Mouse (Mus musculus): ENCODE measurements around the gene St8sia4.
"Not testable (repeated sequence)": the region's sequence is repeated elsewhere in the genome, so short reads cannot be mapped to it uniquely, and the experiment has no call there.

The St8sia4 gene

DNA sequence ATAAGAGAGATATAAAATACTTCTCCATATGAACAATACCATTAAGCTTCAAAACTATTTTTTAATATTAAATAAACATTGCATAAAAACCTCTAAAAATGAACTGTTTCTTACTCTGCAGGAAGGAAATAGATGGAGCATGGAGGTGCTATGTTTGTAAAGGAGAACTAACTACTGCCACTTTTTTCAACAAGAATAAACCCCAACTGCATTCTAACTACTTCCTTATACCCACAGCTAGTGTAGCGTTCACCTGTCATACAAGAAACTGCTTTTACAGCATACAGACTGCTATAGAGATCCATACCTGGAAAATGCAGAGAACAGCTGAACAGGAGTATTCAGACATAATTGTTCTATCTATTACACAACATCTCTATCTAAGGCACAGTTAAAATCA is 70.5 kb downstream of the St8sia4 start:
- DNase-seq (ENCODE audit: low read depth, low spot score) = no peak

DNA sequence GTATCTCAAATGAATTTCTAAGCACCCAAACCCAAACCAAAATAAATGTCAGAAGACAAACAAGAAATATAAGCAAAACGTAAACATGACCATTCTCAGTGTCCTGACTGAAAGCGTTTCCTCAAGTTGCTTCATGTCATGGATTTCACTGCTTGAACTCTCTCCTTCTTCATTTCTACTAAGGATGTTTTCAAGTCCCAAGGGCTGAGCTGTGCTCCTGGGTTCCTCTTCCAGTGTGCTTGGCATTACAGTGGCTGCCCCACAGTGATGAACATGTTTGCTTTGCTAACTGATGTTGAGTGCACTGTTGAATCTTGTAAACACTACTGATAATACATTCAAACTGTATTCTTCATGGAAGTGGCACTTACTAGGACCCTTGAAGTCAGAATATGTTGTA is 76.3 kb downstream of the St8sia4 start:
- no peak for DNase-seq (ENCODE audit: low read depth, low spot score)

DNA sequence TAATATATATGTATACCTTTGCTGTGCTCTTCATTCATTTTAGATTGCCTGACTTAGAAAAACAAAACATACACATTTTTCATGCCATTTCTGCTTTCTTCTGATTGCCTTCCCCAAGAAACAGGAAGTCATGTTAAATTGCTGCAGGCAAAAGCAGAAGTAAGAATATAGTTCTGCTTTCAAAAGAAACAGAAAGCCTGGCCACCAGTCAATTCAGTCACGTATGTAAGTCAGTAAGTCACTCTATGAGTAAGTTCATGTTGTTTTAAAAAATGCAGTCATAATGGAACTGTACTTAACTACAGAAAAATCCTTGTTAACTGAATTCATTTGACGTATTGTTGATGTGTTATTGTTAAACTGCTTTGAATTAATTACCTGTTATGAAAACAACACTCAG is 77.3 kb downstream of the St8sia4 start:
- DNase-seq (ENCODE audit: low read depth, low spot score) = no peak

DNA sequence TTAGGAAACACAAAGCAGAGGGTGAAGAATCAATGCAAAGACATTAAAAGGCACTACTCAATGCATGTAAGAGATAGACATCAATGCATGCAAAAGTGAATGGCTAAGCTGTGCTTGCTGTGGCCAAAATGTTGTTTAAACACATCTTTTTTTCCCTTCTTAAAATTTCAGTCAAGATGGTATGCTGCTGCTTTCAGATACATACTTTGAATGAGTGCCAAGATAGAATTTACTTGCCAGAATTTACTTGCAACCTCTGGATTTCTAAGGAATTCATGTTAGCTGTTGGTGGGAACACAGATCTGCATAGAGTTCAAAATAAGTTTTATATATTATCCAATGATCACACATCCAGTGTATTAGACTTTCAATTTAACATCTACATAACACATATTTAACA is 77.9 kb downstream of the St8sia4 start:
- no peak for DNase-seq (ENCODE audit: low read depth, low spot score)

DNA sequence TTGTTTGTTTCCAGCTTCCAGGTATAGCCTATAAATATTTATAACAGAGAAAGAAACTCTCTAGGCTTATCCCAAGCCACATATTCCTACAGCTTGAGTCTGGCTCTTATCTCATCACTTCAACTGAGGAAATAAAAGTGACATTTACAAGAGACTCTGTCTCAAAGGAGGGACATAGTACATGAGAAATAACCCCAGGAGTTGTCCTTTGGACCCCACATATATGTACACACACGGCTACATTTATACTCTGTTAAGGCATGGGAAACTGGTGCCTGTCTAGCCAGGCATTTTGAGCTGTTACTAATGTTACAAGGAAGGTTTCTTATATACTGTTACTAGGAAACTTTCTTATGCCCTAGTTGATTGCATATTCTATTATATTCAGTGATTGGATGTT is 84.1 kb downstream of the St8sia4 start:
- DNase-seq (ENCODE audit: low read depth, low spot score) = no peak

DNA sequence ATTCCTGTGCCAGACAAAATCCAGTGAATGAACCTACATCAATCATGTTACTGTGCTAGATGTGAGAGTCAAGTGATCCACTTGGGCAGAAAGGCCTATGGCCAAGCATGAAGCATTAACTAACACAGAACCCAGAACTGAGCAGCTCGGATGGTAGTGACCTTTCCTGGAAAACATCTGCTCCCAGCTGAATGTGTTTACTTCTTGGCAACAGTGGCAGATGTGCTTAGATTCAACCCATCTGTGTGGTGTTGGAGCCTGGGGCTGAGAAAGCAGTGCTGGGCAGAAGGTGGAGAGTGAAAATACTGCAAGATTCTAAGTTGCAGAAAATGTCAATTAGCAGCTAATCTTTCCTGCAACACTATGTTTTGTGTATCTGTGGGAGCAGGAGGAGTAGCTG is 85.1 kb downstream of the St8sia4 start:
- no peak for DNase-seq (ENCODE audit: low read depth, low spot score)

DNA sequence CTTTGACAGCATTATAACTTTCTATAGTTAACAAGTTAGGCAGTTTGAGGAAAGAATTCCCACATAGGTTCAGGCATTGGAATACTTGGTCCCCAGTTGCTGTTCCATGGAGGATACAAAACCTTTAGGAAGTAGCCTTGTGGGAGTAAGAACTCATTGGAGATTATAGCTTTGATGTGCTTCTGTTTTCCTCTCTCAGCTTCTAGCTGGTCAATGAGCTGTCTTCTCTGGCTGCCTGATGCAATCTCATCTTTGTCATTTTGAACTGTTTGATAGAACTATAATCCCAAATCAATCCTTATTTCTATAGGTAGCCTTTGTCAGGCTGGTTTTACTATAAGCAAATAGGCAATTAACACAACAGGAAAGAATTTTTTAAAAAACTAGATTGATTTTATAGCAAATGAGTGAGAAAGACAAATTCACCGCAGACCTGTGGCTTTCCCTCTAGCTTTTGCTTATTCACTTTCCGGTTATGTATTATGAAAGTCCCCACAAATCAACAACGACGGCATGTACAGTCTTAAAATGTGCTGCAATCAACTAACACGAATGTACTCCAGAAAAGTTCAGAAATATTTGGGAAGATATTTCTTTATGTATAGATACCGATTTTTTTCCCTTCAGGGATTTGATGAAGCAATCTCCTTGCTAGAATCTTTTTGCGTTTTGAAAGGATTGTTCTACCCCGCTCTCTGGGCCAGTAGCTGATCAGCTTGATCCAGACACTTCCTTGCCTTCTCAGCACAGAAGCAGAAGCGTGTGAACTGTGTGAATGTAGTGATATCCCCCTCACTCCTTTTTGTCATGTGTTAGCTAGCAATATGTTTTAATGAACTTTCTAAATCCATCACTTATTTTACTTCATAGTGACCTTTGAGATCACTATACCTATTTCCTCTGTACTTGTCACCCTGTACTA is 94.5 kb downstream of the St8sia4 start:
- DNase-seq (ENCODE audit: low read depth, low spot score) = peak; percentile 16

DNA sequence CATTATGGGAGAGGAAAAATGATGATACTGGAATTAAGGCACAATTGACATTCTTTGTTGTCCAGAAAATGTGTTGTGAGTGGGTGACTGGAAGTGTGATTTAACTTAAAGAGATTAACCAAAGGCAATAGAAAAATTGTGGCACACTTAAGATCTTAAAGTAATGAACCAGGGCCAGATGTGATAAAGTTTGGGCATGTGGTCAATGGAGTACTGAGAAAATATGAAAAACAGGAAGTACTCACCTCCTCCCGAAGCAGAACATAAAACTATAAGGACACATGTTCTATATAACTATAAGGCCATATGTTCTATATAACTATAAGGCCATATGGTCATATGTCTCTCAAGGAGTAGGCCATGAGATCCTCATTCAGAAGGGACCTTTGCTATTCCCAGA is 96.3 kb downstream of the St8sia4 start:
- no peak for DNase-seq (ENCODE audit: low read depth, low spot score)

DNA sequence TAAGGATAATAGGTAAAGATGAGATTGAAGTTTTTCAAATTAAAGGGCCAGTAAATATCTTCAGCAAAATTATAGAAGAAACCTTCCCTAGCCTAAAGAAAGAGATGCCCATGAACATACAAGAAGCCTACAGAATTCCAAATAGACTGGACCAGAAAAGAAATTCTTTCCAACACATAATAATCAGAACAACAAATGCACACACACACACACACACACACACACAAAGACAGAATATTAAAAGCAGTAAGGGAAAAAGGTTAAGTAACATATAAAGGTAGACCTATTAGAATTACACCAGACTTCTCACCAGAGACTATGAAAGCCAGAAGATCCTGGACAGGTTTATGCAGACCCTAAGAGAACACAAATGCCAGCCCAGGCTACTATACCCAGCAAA is 112.8 kb downstream of the St8sia4 start:
- DNase-seq (ENCODE audit: low read depth, low spot score) = not testable (repeated sequence)

DNA sequence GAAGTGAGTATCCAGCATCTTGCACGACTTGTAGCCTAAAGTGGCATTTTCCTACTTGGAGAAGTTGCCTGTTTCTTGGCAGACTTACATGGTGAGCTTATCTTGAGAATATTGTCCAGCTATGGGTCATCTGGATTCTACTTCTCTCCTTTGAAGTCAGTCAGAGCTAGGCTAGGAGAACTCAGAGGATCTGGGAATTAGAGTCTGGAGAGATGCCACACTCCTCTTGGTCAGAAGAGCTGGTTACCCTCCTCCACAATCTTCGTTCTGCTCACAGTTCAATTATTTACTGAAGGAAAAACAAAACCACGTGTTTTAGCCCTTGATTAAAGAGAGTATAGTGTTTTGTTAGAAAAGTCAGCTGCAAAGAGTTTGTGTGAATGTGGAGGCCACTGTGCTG is 125.9 kb downstream of the St8sia4 start:
- no peak for DNase-seq (ENCODE audit: low read depth, low spot score)
